Mouse (Mus musculus): Measurements from ENCODE around the gene Brsk1.

The Brsk1 gene

GRCm38 (mm10) chr7:4671956-4672355 lies 18.4 kb upstream of the Brsk1 start:
- no peaks in the 10 kb centered on the region for H3K27me3 ChIP-seq (ENCODE audit: insufficient read depth, low read length)
- H3K4me1 ChIP-seq (replicated peaks; ENCODE audit: low read depth, low read length) = peaks cover 62% of the 10 kb centered on the region
- peak overlapping the region; percentile 20; the same call in 1 of the 2 replicates for H3K4me3 ChIP-seq (replicated peaks; ENCODE audit: low read length)
- H3K36me3 ChIP-seq (ENCODE audit: insufficient read depth, low read length) = peaks cover 79% of the 10 kb centered on the region
- no peaks in the 10 kb centered on the region for H3K9me3 ChIP-seq (ENCODE audit: low read length)
- TF ChIP-seq POU5F1 (IDR thresholded peaks at IDR 0.05; ENCODE audit: borderline replicate concordance, low read length) (no peak), CTCF (conservative IDR thresholded peaks at IDR 0.05; ENCODE audit: low read length) (no peak), NANOG (IDR thresholded peaks at IDR 0.05; ENCODE audit: borderline replicate concordance, low read length) (no peak)

GRCm38 (mm10) chr7:4674114-4674731 lies 16.2 kb upstream of the Brsk1 start:
- Histone ChIP-seq H3K9me3 (ENCODE audit: low read length) (no peaks in the 10 kb centered on the region), H3K36me3 (ENCODE audit: insufficient read depth, low read length) (peaks cover 80% of the 10 kb centered on the region), H3K4me3 (replicated peaks; ENCODE audit: low read length) (no peak overlapping the region)

GRCm38 (mm10) chr7:4675200-4675599 lies 15.2 kb upstream of the Brsk1 start:
- peaks cover 80% of the 10 kb centered on the region for H3K36me3 ChIP-seq (ENCODE audit: insufficient read depth, low read length)
- H3K27me3 ChIP-seq (ENCODE audit: insufficient read depth, low read length) = no peaks in the 10 kb centered on the region
- H3K9me3 ChIP-seq (ENCODE audit: low read length) = no peaks in the 10 kb centered on the region
- no peak for TF ChIP-seq CTCF (conservative IDR thresholded peaks at IDR 0.05; ENCODE audit: low read length)
- no peak for TF ChIP-seq NANOG (IDR thresholded peaks at IDR 0.05; ENCODE audit: borderline replicate concordance, low read length)
- no peak for TF ChIP-seq POU5F1 (IDR thresholded peaks at IDR 0.05; ENCODE audit: borderline replicate concordance, low read length)
- no peak overlapping the region for H3K4me3 ChIP-seq (replicated peaks; ENCODE audit: low read length)
- peaks cover 55% of the 10 kb centered on the region for H3K4me1 ChIP-seq (replicated peaks; ENCODE audit: low read depth, low read length)

More at GRCm38 (mm10) chr7:4674114-4674731, 16.2 kb upstream of the Brsk1 start:
- Histone ChIP-seq H3K27me3 (ENCODE audit: insufficient read depth, low read length) (no peaks in the 10 kb centered on the region), H3K4me1 (replicated peaks; ENCODE audit: low read depth, low read length) (peaks cover 62% of the 10 kb centered on the region)
- TF ChIP-seq NANOG (IDR thresholded peaks at IDR 0.05; ENCODE audit: borderline replicate concordance, low read length) (no peak), CTCF (conservative IDR thresholded peaks at IDR 0.05; ENCODE audit: low read length) (no peak), POU5F1 (IDR thresholded peaks at IDR 0.05; ENCODE audit: borderline replicate concordance, low read length) (no peak)

- peaks cover 32% of the 10 kb centered on the region for H3K4me1 ChIP-seq (replicated peaks; ENCODE audit: low read depth, low read length)
- TF ChIP-seq CTCF (conservative IDR thresholded peaks at IDR 0.05; ENCODE audit: low read length) (no peak), POU5F1 (IDR thresholded peaks at IDR 0.05; ENCODE audit: borderline replicate concordance, low read length) (no peak), NANOG (IDR thresholded peaks at IDR 0.05; ENCODE audit: borderline replicate concordance, low read length) (no peak)
- no peak overlapping the region for H3K4me3 ChIP-seq (replicated peaks; ENCODE audit: low read length)
- no peaks in the 10 kb centered on the region for H3K27me3 ChIP-seq (ENCODE audit: insufficient read depth, low read length)
- H3K9me3 ChIP-seq (ENCODE audit: low read length) = no peaks in the 10 kb centered on the region
- H3K36me3 ChIP-seq (ENCODE audit: insufficient read depth, low read length) = peaks cover 36% of the 10 kb centered on the region
These were observed 7.1 kb upstream of the Brsk1 start for GRCm38 (mm10) chr7:4683307-4683706.

DNA sequence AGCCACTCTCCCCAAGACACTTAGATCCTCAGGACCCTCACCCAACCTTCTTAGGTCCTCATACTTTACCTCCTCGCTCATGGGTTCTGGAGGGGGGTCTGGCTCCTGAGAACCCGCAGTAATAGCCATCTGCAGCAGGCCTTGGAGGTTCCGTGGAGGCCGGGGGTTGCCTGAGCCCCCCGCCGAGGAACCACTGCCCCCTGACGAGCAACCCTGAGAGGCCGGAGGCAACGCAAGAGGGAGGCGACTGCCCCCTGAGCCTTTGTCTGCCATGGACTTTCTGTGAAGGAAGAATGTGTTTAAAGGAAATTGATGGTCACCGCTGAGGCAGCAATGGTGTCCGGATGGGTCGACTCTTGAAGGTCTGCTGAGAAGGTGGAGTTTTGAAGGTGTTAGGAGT lies 6.2 kb upstream of the Brsk1 start:
- TF ChIP-seq CTCF (conservative IDR thresholded peaks at IDR 0.05; ENCODE audit: low read length) = no peak
- TF ChIP-seq POU5F1 (IDR thresholded peaks at IDR 0.05; ENCODE audit: borderline replicate concordance, low read length) = no peak
- TF ChIP-seq NANOG (IDR thresholded peaks at IDR 0.05; ENCODE audit: borderline replicate concordance, low read length) = no peak
- no peaks in the 10 kb centered on the region for H3K9me3 ChIP-seq (ENCODE audit: low read length)
- H3K27me3 ChIP-seq (ENCODE audit: insufficient read depth, low read length) = no peaks in the 10 kb centered on the region
- H3K4me1 ChIP-seq (replicated peaks; ENCODE audit: low read depth, low read length) = peaks cover 34% of the 10 kb centered on the region
- H3K36me3 ChIP-seq (ENCODE audit: insufficient read depth, low read length) = peaks cover 32% of the 10 kb centered on the region
- H3K4me3 ChIP-seq (replicated peaks; ENCODE audit: low read length) = peak overlapping the region; percentile 93

- no peak for TF ChIP-seq NANOG (IDR thresholded peaks at IDR 0.05; ENCODE audit: borderline replicate concordance, low read length)
- TF ChIP-seq CTCF (conservative IDR thresholded peaks at IDR 0.05; ENCODE audit: low read length) = no peak
- no peak for TF ChIP-seq POU5F1 (IDR thresholded peaks at IDR 0.05; ENCODE audit: borderline replicate concordance, low read length)
- Histone ChIP-seq H3K4me3 (replicated peaks; ENCODE audit: low read length) (peak within 1 kb of the TSS; percentile 93), H3K36me3 (ENCODE audit: insufficient read depth, low read length) (peaks cover 30% of the 10 kb centered on the region), H3K27me3 (ENCODE audit: insufficient read depth, low read length) (no peaks in the 10 kb centered on the region), H3K9me3 (ENCODE audit: low read length) (no peaks in the 10 kb centered on the region), H3K4me1 (replicated peaks; ENCODE audit: low read depth, low read length) (peaks cover 40% of the 10 kb centered on the region)
These were observed 5.6 kb upstream of the Brsk1 start, which contains the start of gene Hspbp1 for GRCm38 (mm10) chr7:4684632-4685417. Hspbp1 (minus strand) TSS chr7:4685068.

DNA sequence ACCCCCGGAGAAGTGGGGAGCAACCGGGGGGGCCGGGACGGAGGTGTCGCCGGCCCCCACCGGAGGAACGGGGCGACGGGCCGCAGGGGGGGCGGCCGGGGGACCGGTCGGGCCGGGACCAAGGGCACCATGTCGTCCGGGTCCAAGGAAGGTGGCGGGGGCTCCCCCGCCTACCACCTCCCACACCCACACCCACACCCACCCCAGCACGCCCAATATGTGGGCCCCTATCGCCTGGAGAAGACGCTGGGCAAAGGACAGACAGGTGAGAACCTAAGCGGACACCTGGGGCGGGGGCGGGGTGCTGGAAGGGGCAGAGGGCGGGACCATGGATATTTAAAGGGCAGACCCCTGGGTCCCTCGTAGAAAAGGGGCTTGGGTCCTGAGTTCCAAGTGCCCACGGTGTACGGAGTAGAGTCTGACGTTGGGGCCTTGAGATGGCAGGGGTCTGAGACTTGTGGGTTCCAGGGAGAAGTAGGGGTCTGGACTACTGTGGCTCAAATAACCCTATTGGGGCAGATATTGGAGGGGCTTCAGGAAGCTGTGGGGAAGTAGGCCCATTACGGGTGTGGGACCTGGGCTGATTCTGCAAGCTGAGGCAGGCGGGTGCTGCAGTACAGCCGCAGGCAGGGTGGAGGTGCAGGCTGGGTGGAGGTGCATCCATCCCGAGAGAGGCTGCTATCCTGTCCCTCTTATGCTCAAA lies 698 bp downstream of the Brsk1 start:
- peaks cover 55% of the 10 kb centered on the region for H3K4me1 ChIP-seq (replicated peaks; ENCODE audit: low read depth, low read length)
- H3K4me3 ChIP-seq (replicated peaks; ENCODE audit: low read length) = peak overlapping the region; percentile 86
- H3K27me3 ChIP-seq (ENCODE audit: insufficient read depth, low read length) = no peaks in the 10 kb centered on the region
- TF ChIP-seq POU5F1 (IDR thresholded peaks at IDR 0.05; ENCODE audit: borderline replicate concordance, low read length) = no peak
- TF ChIP-seq NANOG (IDR thresholded peaks at IDR 0.05; ENCODE audit: borderline replicate concordance, low read length) = no peak
- TF ChIP-seq CTCF (conservative IDR thresholded peaks at IDR 0.05; ENCODE audit: low read length) = no peak
- no peaks in the 10 kb centered on the region for H3K9me3 ChIP-seq (ENCODE audit: low read length)
- peaks cover 34% of the 10 kb centered on the region for H3K36me3 ChIP-seq (ENCODE audit: insufficient read depth, low read length)

GRCm38 (mm10) chr7:4693004-4693403 lies 2.6 kb downstream of the Brsk1 start:
- Histone ChIP-seq H3K4me3 (replicated peaks; ENCODE audit: low read length) (no peak overlapping the region; the same call in 1 of the 2 replicates), H3K9me3 (ENCODE audit: low read length) (no peaks in the 10 kb centered on the region), H3K4me1 (replicated peaks; ENCODE audit: low read depth, low read length) (peaks cover 68% of the 10 kb centered on the region), H3K36me3 (ENCODE audit: insufficient read depth, low read length) (peaks cover 44% of the 10 kb centered on the region), H3K27me3 (ENCODE audit: insufficient read depth, low read length) (no peaks in the 10 kb centered on the region)
- TF ChIP-seq CTCF (conservative IDR thresholded peaks at IDR 0.05; ENCODE audit: low read length) = no peak
- TF ChIP-seq NANOG (IDR thresholded peaks at IDR 0.05; ENCODE audit: borderline replicate concordance, low read length) = no peak
- no peak for TF ChIP-seq POU5F1 (IDR thresholded peaks at IDR 0.05; ENCODE audit: borderline replicate concordance, low read length)
